Mouse (Mus musculus) testis, adult 2 months (tissue): ENCODE data around the gene Ddi2. TPM values are rescaled to one million over a fixed set of nuclear protein-coding genes. Genes with fewer than 3 reads are reported as not detected.
A peak's percentile ranks its signal among the peaks of the same experiment; 100 is the strongest.

Experiments
- H3K27ac ChIP-seq: fragments of 200-500 bp; 2 replicates; pipeline ENCODE4 v1.5.1; 2012; ENCODE audit warnings: low read depth, low read length; ENCODE audit not compliant: control insufficient read depth, insufficient read depth
- H3K27me3 ChIP-seq: fragments of 200-500 bp; 2 replicates; pipeline ENCODE4 v1.6.1; 2012; ENCODE audit warnings: mild to moderate bottlenecking, low read length, moderate library complexity; ENCODE audit not compliant: control insufficient read depth, insufficient read depth
- H3K36me3 ChIP-seq: fragments of 200-500 bp; 2 replicates; pipeline ENCODE4 v1.6.1; 2012; ENCODE audit warnings: mild to moderate bottlenecking, low read length; ENCODE audit not compliant: control insufficient read depth, insufficient read depth
- H3K4me1 ChIP-seq: fragments of 200-500 bp; 2 replicates; pipeline ENCODE4 v1.6.1; 2012; ENCODE audit warnings: low read length; ENCODE audit not compliant: control insufficient read depth, insufficient read depth
- H3K4me3 ChIP-seq: fragments of 200-500 bp; 2 replicates; pipeline ENCODE4 v1.5.1; 2012; ENCODE audit warnings: low read depth, mild to moderate bottlenecking, low read length, moderate library complexity, mixed read lengths; ENCODE audit not compliant: control insufficient read depth
- CTCF ChIP-seq: fragments of 200-500 bp; IDR thresholded peaks from 2 replicates; pipeline ENCODE4 v1.5.1; 2012; ENCODE audit warnings: low read depth, mild to moderate bottlenecking, inconsistent platforms, low read length, moderate library complexity; ENCODE audit not compliant: control insufficient read depth, insufficient read depth, insufficient replicate concordance
- POLR2A ChIP-seq: fragments of 200-500 bp; IDR thresholded peaks from 2 replicates; pipeline ENCODE4 v1.6.1; 2012; ENCODE audit warnings: low read depth, mild to moderate bottlenecking, inconsistent platforms, low read length, moderate library complexity; ENCODE audit not compliant: control insufficient read depth
- polyA plus RNA-seq: library from polyadenylated mRNA; depleted of rRNA; stranded (reverse); fragments of >200 nt; gene quantifications from 2 replicates; pipeline ENCODE4 v1.2.3, GENCODE M21; 2012; rRNA removed

Gene Ddi2
- polyA plus RNA-seq, 1 experiment = 5.2 TPM

- no peak overlapping the region for H3K27ac ChIP-seq
- TF ChIP-seq CTCF (no peak), POLR2A (no peak)
These were observed 90.9 kb downstream of the Ddi2 start for GRCm38 (mm10) chr4:141632111-141632873.

GRCm38 (mm10) chr4:141631250-141631649 lies 92.0 kb downstream of the Ddi2 start:
- Histone ChIP-seq H3K27me3 (no peaks in the 10 kb centered on the region), H3K36me3 (no peaks in the 10 kb centered on the region; the same call in 1 of the 2 replicates), H3K27ac (no peak overlapping the region), H3K4me3 (no peak overlapping the region), H3K4me1 (peaks cover 22% of the 10 kb centered on the region)
- TF ChIP-seq POLR2A (no peak), CTCF (no peak)

More at GRCm38 (mm10) chr4:141632111-141632873, 90.9 kb downstream of the Ddi2 start:
- Histone ChIP-seq H3K4me3 (no peak overlapping the region), H3K4me1 (peaks cover 22% of the 10 kb centered on the region), H3K27me3 (no peaks in the 10 kb centered on the region), H3K36me3 (no peaks in the 10 kb centered on the region; the same call in 1 of the 2 replicates)

- H3K36me3 ChIP-seq = no peaks in the 10 kb centered on the region; the same call in 1 of the 2 replicates
- H3K27ac ChIP-seq = no peak overlapping the region
- no peaks in the 10 kb centered on the region for H3K27me3 ChIP-seq
- TF ChIP-seq POLR2A (no peak), CTCF (no peak)
- peaks cover 22% of the 10 kb centered on the region for H3K4me1 ChIP-seq
- peak overlapping the region; percentile 12; the same call in 1 of the 2 replicates for H3K4me3 ChIP-seq
These were observed 93.2 kb downstream of the Ddi2 start for GRCm38 (mm10) chr4:141630021-141630420.

GRCm38 (mm10) chr4:141628661-141629060 lies 94.6 kb downstream of the Ddi2 start:
- TF ChIP-seq POLR2A (no peak), CTCF (no peak)
- Histone ChIP-seq H3K4me3 (peak overlapping the region; percentile 75), H3K36me3 (no peaks in the 10 kb centered on the region; the same call in 1 of the 2 replicates), H3K4me1 (peaks cover 22% of the 10 kb centered on the region), H3K27me3 (no peaks in the 10 kb centered on the region), H3K27ac (peak overlapping the region; percentile 55; the same call in 1 of the 2 replicates)

Other genes starting within 250 kb of the Ddi2 start
- gene Spen, start 184.8 kb downstream of the Ddi2 start, polyA plus RNA-seq = 16.9 and 20.1 TPM in 2 replicates
- 3.1 and 4.4 TPM in 2 replicates for gene Fblim1, start 117.3 kb downstream of the Ddi2 start, polyA plus RNA-seq
- 3.5 and 3.9 TPM in 2 replicates for gene Tmem82, start 104.8 kb downstream of the Ddi2 start, polyA plus RNA-seq
- gene Slc25a34, start 99.6 kb downstream of the Ddi2 start, polyA plus RNA-seq = 2.2 and 2.9 TPM in 2 replicates
- 73.3 and 76.3 TPM in 2 replicates for gene Plekhm2, start 58.5 kb downstream of the Ddi2 start, polyA plus RNA-seq
- 3.6 and 4.1 TPM in 2 replicates for gene Rsc1a1, start 37.8 kb downstream of the Ddi2 start, polyA plus RNA-seq
- 0.07 TPM in 1 of 2 replicates, not detected in the other for gene Agmat, start 23.3 kb upstream of the Ddi2 start, polyA plus RNA-seq
- gene Dnajc16, start 67.5 kb upstream of the Ddi2 start, polyA plus RNA-seq = 11.3 and 12.2 TPM in 2 replicates
- gene Casp9, start 70.2 kb upstream of the Ddi2 start, polyA plus RNA-seq = 7.8 and 8.0 TPM in 2 replicates
- gene Cela2a, start 102.7 kb upstream of the Ddi2 start, polyA plus RNA-seq = 6.2 and 6.5 TPM in 2 replicates
- 0.66 and 1.4 TPM in 2 replicates for gene Ctrc, start 122.9 kb upstream of the Ddi2 start, polyA plus RNA-seq
- 56.1 and 57.6 TPM in 2 replicates for gene Efhd2, start 151.5 kb upstream of the Ddi2 start, polyA plus RNA-seq